Mouse (Mus musculus): ENCODE measurements around the gene Fcer1g.

Fcer1g gene

GRCm38 (mm10) chr1:171234126-171234525, at the start of gene Fcer1g:
TSS of gene Fcer1g (minus strand) at chr1:171234365.
- no peak for DNase-seq

DNA sequence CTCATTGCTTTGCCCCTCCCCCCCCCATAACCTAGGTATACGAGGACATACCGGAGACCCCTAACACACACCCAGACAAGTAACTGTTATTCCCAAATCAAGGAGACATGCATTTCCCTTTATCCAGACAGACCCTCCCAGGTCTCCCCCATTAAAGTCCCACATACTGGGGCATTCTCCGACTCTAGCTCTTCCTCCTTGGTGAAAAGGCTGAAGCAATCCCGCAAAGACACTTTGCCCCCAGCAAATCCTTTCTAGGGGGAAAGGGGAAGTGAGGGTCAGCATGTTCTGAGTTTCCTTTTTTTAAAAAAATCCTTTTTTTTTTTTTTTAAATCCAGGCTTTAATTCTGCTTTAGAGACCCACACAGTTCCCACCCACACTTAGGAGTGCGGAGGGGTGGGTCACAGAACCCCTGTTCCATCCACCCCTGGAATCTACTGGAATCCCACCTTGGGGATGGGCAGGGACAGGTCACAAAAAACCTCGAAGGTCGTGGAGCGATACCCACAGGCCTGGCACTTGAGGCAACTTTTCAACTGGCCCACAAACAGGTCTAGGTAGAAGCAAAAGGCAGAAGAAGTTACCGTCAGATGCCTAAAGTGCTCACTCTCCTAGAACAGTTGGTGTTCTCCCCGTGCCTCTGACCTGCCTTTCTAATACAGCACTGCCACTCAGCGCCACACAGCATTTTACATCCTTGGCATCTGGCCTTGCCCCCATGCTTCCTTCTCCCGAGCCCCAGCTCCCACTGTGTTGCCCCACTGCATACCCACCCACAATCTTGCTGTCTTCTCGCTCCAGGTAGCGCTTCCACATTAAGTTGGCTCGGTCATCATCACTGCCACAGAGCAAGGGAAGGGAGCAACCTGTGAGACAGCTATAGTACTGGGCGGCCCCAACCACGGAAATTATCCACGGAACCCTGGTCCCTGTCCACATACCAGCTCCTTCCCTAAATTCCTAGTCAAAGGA, 49.3 kb upstream of the Fcer1g start:
- DNase-seq = no peak

DNA sequence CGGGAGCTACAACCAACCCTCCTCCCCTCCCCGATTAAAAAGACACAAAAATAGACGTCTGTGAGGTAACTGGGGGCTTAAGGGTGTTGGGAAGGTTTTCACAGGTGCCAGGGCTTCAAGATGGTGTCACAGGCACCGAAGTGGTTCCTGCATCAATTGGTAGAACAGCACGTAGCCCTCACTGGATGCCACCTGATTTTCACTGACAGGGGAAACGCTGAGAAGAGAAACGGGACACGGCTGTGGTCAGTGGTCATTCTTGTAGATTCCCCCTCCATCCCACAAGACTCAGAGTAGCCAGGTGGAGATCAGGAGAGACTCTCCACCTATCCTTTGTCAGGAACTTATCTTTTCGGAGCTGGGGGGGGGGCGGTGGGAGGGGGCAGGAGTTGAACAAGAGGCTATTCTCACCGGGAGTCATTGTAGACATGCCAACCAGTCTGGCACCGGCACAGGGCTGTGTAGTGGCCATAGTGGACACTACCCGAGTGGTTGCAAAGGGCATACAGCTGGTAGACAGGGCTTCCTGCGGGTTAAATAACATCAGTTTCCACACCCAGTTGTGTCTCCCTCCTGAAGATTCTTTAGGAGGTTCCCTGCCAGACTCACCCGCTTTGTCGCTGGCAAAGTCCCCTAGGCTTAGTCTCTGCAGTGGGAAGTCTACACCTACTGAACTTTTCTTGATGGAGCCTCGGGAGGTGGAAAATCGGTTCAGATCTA, 48.1 kb upstream of the Fcer1g start:
- no peak for DNase-seq

- DNase-seq = peak; percentile 85
Observed at GRCm38 (mm10) chr1:171281528-171281923, 47.4 kb upstream of the Fcer1g start.

- DNase-seq = peak; percentile 99
Observed at GRCm38 (mm10) chr1:171280916-171281527, 46.9 kb upstream of the Fcer1g start, which contains the start of gene Ppox. TSS of gene Ppox (minus strand) at chr1:171281186.

DNA sequence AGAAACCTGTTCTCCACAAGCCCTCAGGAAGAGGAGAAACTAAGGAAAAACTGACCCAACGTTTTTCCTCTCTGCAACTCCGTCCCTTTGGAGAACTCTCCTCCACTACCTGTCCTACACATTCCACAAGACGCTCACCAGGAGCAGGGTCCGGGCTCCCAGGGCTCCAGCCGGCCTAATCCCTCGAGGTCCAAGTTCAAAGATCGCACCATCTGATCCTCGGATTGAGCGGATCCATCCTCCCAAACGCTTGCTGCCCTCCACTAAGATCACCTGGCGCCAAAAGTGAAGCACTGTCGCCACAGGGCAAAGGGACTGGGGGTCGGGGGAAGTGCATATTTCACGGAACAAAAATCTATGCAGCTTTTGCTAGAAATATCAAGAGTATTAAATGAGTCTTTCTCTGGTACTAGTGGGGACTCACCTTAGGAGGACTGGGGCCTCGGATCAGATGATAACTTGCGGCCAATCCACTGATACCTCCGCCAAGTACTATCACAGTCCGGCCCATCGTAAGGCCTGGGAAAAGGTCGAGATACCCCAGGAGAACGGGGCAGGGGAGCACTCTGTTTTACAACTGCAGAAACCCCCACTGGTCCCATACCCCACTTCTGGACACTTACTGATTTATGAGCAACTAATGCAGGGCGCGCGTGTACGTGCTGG, 46.2 kb upstream of the Fcer1g start:
- no peak for DNase-seq

DNA sequence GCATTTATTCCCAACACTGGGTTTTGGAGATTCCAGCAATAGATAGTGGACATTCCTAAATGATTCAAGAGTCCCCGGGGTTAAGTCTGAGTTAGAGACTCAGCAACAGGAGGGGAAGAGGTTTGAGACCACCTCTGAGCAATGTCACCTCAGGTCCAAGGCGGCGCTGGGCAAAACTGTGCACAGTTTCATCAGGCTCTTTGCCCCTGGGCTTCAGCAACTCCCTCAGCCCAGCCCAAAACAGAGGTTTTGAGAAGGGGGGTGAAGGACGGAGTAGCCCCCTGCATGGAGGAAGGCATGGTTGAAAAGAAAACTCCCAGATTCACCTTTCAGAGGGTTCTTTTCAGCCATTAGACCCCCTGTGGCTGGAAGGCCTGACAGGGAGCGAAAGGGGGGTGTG, 45.6 kb upstream of the Fcer1g start:
- no peak for DNase-seq

DNA sequence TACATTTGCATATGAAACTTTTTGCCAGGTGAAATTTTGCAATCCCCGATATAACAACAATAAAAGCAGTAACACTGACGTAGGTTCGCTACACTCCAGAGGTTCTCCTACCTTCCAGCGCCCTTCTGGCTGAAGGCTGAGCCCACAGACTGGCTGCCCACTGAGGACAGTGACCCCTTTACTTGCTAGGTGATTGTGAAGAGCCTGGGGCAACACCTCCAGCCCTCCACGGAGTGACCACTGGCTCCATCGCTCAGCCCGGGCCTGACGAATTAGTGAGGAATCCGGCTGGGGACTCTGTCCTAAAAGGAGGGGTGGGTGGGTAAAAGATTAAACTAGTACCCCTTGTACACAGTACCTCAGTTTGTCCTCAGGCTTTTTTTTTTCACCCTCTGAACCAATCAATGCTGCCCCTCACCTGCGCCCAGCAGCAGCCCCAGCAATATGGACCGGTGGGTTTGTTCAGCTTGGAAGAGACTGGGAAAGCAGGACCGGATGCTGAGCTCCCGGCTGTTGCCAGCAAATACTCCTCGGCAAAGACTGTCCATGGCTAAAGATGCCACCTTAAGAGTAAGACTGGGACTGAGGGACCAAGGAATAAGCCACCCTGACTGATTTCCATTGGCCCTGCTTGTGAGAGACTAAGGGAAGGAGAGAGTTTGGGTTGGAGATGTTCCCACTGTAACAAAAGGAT, 45.0 kb upstream of the Fcer1g start:
- no peak for DNase-seq

DNA sequence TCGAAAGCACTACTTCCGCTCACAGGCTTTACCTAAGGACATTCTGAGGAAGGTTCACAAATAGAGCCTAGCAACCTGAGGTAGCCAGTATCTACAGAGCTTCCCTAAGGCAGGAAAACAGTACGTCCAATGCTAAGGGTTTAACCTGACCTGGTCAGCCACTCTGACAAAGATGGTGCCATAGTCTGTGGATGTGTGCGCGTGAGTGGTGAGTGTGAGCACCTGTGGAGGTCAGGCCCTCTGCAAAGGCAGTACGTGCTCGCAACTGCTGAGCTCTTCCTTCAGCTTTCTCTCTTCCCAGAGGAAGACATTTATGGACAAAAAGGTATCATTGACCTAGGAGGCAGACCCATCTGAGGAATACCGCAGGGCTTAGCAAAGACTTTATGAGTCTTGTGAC, 44.3 kb upstream of the Fcer1g start:
- no peak for DNase-seq

- DNase-seq = no peak
Observed at GRCm38 (mm10) chr1:171277736-171278135, 43.6 kb upstream of the Fcer1g start.

DNA sequence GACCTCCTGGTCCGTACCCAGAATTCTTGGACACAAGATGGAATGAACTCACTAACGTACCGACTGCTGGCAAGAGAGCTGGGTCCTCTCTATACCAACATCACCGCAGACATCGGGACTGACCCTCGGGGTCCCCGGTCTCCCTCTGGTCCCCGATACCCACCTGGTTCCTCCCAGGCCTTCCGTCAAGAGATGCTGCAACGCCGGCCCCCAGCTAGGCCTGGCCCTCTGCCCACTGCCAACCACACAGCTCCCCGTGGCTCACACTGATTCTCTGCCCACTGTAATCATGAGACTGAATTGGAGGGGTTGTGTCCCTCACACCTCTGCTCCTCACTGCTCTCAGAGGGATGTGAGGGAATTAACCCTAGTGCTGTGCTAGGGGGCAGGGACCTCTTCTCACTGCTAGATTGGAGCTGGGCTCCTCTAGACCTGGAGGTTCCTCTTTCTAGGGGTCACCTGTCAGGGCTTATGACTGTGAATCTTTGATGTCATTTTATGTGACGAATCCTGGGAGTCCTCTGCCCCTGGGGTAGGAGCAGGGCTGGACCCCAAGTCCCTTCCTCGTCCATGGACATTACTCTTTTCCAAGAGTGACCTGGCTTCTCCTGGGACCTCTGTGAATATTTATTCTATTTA, 42.1 kb upstream of the Fcer1g start:
- no peak for DNase-seq

GRCm38 (mm10) chr1:171275144-171275734, 41.1 kb upstream of the Fcer1g start:
- DNase-seq = no peak

GRCm38 (mm10) chr1:171274171-171274570, 40.0 kb upstream of the Fcer1g start:
- DNase-seq = no peak

GRCm38 (mm10) chr1:171272086-171272485, 37.9 kb upstream of the Fcer1g start:
- DNase-seq = no peak

DNA sequence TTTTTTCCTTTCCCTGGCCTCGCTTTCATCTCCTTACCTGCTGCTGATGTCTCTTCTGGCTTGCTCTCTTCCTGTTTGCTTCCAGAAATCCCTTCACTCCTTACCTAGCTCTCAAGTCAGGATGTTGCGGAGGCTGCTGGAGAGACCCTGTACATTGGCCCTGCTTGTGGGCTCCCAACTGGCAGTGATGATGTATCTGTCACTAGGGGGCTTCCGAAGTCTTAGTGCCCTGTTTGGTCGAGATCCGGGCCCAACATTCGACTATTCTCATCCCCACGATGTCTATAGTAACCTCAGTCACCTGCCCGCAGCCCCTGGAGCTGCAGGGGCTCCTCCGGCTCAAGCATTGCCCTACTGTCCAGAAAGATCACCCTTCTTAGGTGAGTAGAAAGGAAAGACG, 37.5 kb upstream of the Fcer1g start:
- DNase-seq = no peak

DNA sequence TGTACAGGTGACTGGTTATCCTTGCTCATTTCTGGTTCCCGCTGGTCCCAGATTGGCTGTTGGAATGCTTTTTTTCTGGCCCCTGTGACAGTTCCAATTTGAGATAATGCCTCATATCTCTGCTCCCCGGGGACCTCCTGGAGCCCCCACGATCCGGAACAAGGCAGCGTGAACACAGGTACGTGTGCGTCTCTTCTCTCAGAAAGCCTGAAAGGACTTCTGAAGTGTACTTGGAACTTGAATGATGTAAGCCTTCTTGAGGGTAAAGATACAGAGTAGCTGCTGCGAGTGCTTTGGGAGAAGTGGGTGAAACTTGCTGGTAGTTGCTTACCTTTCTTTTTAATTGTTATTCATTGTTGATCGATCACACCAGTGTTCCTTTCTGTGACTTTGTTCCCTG, 37.0 kb upstream of the Fcer1g start:
- DNase-seq = no peak

- DNase-seq = no peak
Observed at GRCm38 (mm10) chr1:171270573-171270900, 36.4 kb upstream of the Fcer1g start.

DNA sequence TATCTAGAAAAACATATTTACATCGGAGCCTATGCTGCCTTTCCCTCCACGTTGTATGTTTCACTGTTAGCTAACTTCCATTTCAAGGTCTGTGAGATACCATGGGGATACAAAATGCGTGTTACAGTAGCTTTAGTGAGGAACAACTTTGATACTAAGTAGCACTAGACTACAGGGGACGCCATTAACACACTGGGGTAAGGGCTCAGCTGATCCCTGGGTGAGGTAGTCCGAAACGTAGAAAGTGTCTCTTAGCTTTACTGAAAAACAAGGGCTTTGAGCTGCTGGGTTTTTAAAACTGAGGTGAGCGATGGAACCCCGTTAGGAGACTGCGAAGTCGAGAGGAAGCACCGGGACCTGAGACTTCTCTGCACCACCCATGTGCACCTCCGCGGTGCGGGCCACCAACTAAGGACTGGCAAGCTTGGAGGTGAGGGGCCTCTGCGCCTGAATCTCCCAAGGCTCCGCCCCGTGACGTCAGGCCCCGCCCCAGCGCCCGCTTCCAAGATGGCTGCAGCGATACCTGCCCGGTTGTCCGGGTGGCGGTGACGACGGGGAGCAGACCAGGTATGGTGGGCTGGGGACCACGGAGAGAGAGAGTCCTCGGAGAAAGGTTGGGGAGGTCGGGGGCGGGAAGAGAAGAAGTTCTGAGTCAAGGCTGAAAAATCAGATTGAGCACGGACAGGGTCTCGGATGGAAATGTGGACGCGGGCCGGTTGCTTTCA, 35.8 kb upstream of the Fcer1g start, which contains the start of gene B4galt3:
Gene B4galt3, plus strand, starts transcription at position 481 of the 725 bp plus-strand sequence.
- DNase-seq = peak; percentile 94

DNA sequence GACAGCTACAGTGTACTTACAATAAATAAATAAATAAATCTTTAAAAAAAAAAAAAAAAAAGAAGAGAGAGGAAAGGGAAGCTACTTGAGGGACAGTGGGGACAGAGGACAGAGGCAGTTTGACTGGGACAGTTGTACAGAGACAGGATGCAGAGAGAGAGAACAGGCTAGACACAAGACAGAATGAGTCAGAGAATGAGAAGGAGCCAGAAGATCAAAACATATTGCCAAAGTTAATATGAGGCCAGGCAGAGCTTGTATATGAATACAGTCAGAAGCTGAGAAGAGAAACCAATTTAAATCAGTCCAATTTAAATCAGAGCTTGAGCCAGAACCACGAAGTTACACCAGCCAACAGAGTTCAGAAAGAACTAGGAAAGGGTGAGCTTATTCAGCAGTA, 34.2 kb upstream of the Fcer1g start:
- DNase-seq = no peak

GRCm38 (mm10) chr1:171265971-171266744, 32.0 kb upstream of the Fcer1g start:
- DNase-seq = no peak

All from retina, postnatal 1 day (tissue).